In genomic region chr9:110993281-110993709, GRCm38 (mm10) we compare ENCODE assay signal across 15 mouse cellular contexts. TPM values are rescaled to one million over a fixed set of nuclear protein-coding genes. Genes with fewer than 3 reads are reported as not detected.
DNase-seq lines count a peak whose midpoint lies in the region; ATAC-seq and TF ChIP-seq lines count a peak whose summit lies in the region.
"Had no signal": no experiment of that assay in that cellular context is flagged by ENCODE, and none has a peak within 500 bp of the region (broad histone marks: within the 10 kb centered on the region; RNA-seq: fewer than 3 reads in every experiment).

No protein-coding gene starts in this region.

- TF ChIP-seq CTCF in C2C12 (IDR thresholded peaks at IDR 0.05; ENCODE audit: control insufficient read depth, insufficient read depth, insufficient read length), result no peak

- H3K4me2 ChIP-seq in hindbrain, embryonic 14.5 days (replicated peaks), result no peak overlapping the region
- no peak overlapping the region for H3K4me2 ChIP-seq in liver, embryonic 12.5 days
- no peak overlapping the region for H3K4me2 ChIP-seq in forebrain, embryonic 12.5 days
- H3K4me2 ChIP-seq: embryonic facial prominence, embryonic 15.5 days had no signal

- no peaks in the 10 kb centered on the region for H3K79me3 ChIP-seq in C2C12 (ENCODE audit: low read depth)

- H3K27ac ChIP-seq in hindbrain, embryonic 10.5 days, result no peak overlapping the region
- H3K27ac ChIP-seq in hindbrain, embryonic 14.5 days, result no peak overlapping the region
- no peak overlapping the region for H3K27ac ChIP-seq in embryonic facial prominence, embryonic 10.5 days (replicated peaks)
- peak overlapping the region; percentile 69 for H3K27ac ChIP-seq in liver, embryonic 12.5 days
- no peak overlapping the region for H3K27ac ChIP-seq in forebrain, embryonic 12.5 days
- H3K27ac ChIP-seq: embryonic facial prominence, embryonic 15.5 days; left cerebral cortex, adult 2 months had no signal

- no peak for ATAC-seq in hindbrain, embryonic 14.5 days (ENCODE audit: low FRiP score)
- ATAC-seq in liver, embryonic 12.5 days, result peak; percentile 45
- ATAC-seq in forebrain, embryonic 12.5 days (ENCODE audit: low FRiP score), result no peak
- ATAC-seq: forebrain, postnatal 0 days had no signal

- peak; percentile 11 for DNase-seq in hindbrain, embryonic 10.5 days (ENCODE audit: low spot score)
- DNase-seq in hindbrain, embryonic 14.5 days (ENCODE audit: low spot score), result no peak
- DNase-seq in embryonic facial prominence, embryonic 10.5 days (ENCODE audit: low spot score), result peak; percentile 13
- DNase-seq in thymus, postnatal 36 days, result no peak
- DNase-seq in right cerebral cortex, postnatal 10 days (ENCODE audit: low spot score in 2 of 2), result no peak
- DNase-seq: cerebellum, postnatal 14 days; forebrain, postnatal 0 days; heart, postnatal 10 days; lung, adult 18-20 months; thymus, adult 2 months had no signal

- H3K27me3 ChIP-seq in hindbrain, embryonic 10.5 days (ENCODE audit: insufficient read depth, poor library complexity, severe bottlenecking), result no peaks in the 10 kb centered on the region
- H3K27me3 ChIP-seq in hindbrain, embryonic 14.5 days (ENCODE audit: control insufficient read depth, insufficient read depth, low read length), result no peaks in the 10 kb centered on the region
- H3K27me3 ChIP-seq in C2C12 (ENCODE audit: control insufficient read depth, insufficient read depth, insufficient read length), result peaks cover 8% of the 10 kb centered on the region
- H3K27me3 ChIP-seq in embryonic facial prominence, embryonic 10.5 days (replicated peaks; ENCODE audit: low read depth, poor library complexity, severe bottlenecking), result no peaks in the 10 kb centered on the region
- H3K27me3 ChIP-seq in liver, embryonic 12.5 days (replicated peaks), result no peaks in the 10 kb centered on the region; the same call in 1 of the 2 replicates
- peaks cover 4% of the 10 kb centered on the region; the same call in 1 of the 2 replicates for H3K27me3 ChIP-seq in forebrain, embryonic 12.5 days
- H3K27me3 ChIP-seq: embryonic facial prominence, embryonic 15.5 days had no signal

- no peaks in the 10 kb centered on the region for H3K9me3 ChIP-seq in hindbrain, embryonic 10.5 days
- H3K9me3 ChIP-seq in hindbrain, embryonic 14.5 days (ENCODE audit: control insufficient read depth, low read length), result no peaks in the 10 kb centered on the region
- no peaks in the 10 kb centered on the region for H3K9me3 ChIP-seq in embryonic facial prominence, embryonic 10.5 days
- H3K9me3 ChIP-seq in liver, embryonic 12.5 days (replicated peaks), result no peaks in the 10 kb centered on the region
- no peaks in the 10 kb centered on the region for H3K9me3 ChIP-seq in forebrain, embryonic 12.5 days
- H3K9me3 ChIP-seq: embryonic facial prominence, embryonic 15.5 days had no signal

- H3K4me3 ChIP-seq in hindbrain, embryonic 10.5 days, result no peak overlapping the region
- no peak overlapping the region for H3K4me3 ChIP-seq in hindbrain, embryonic 14.5 days (replicated peaks; ENCODE audit: low read length)
- no peak overlapping the region for H3K4me3 ChIP-seq in C2C12 (ENCODE audit: insufficient read depth, poor library complexity, severe bottlenecking)
- H3K4me3 ChIP-seq in embryonic facial prominence, embryonic 10.5 days, result no peak overlapping the region
- no peak overlapping the region for H3K4me3 ChIP-seq in liver, embryonic 12.5 days
- H3K4me3 ChIP-seq in forebrain, embryonic 12.5 days (replicated peaks), result no peak overlapping the region
- H3K4me3 ChIP-seq: embryonic facial prominence, embryonic 15.5 days; left cerebral cortex, adult 2 months had no signal

- no peaks in the 10 kb centered on the region for H3K79me2 ChIP-seq in C2C12 (ENCODE audit: control insufficient read depth, insufficient read depth)

- H3K36me3 ChIP-seq in hindbrain, embryonic 10.5 days, result no peaks in the 10 kb centered on the region
- no peaks in the 10 kb centered on the region for H3K36me3 ChIP-seq in hindbrain, embryonic 14.5 days (replicated peaks; ENCODE audit: control insufficient read depth, insufficient read depth)
- H3K36me3 ChIP-seq in C2C12 (ENCODE audit: control insufficient read depth, insufficient read depth), result no peaks in the 10 kb centered on the region
- H3K36me3 ChIP-seq in embryonic facial prominence, embryonic 10.5 days (replicated peaks), result no peaks in the 10 kb centered on the region
- H3K36me3 ChIP-seq in liver, embryonic 12.5 days, result no peaks in the 10 kb centered on the region
- H3K36me3 ChIP-seq in forebrain, embryonic 12.5 days (replicated peaks), result no peaks in the 10 kb centered on the region
- H3K36me3 ChIP-seq: embryonic facial prominence, embryonic 15.5 days had no signal

- no peak overlapping the region for H3K9ac ChIP-seq in hindbrain, embryonic 14.5 days
- H3K9ac ChIP-seq in liver, embryonic 12.5 days, result no peak overlapping the region
- no peak overlapping the region for H3K9ac ChIP-seq in forebrain, embryonic 12.5 days
- H3K9ac ChIP-seq: embryonic facial prominence, embryonic 15.5 days; forebrain, postnatal 0 days had no signal

- 0 out of 2 replicates have a peak, but pooled peaks cover 7% of the 10 kb centered on the region for H3K4me1 ChIP-seq in hindbrain, embryonic 10.5 days (replicated peaks)
- no peaks in the 10 kb centered on the region for H3K4me1 ChIP-seq in hindbrain, embryonic 14.5 days (replicated peaks; ENCODE audit: control insufficient read depth, insufficient read depth, low read length)
- H3K4me1 ChIP-seq in embryonic facial prominence, embryonic 10.5 days, result no peaks in the 10 kb centered on the region
- H3K4me1 ChIP-seq in liver, embryonic 12.5 days, result peaks cover 14% of the 10 kb centered on the region
- H3K4me1 ChIP-seq in forebrain, embryonic 12.5 days, result no peaks in the 10 kb centered on the region
- H3K4me1 ChIP-seq: embryonic facial prominence, embryonic 15.5 days had no signal

- H3ac ChIP-seq in C2C12 (ENCODE audit: control insufficient read depth, insufficient read length, low read depth), result no peak overlapping the region

- WGBS in hindbrain, embryonic 10.5 days, result 41% methylated on average over 3 of the region's 3 CpGs
- 46% methylated on average over 3 of the region's 3 CpGs for WGBS in hindbrain, embryonic 14.5 days
- WGBS in embryonic facial prominence, embryonic 10.5 days, result 35% methylated on average over 3 of the region's 3 CpGs
- 37% methylated on average over 3 of the region's 3 CpGs for WGBS in liver, embryonic 12.5 days (ENCODE audit: insufficient replicate concordance)
- WGBS in forebrain, embryonic 12.5 days, result 49% methylated on average over 3 of the region's 3 CpGs

TF ChIP-seq in C2C12, 6 proteins besides CTCF, POLR2A, EP300 and RAD21:
- TF ChIP-seq USF1 (IDR thresholded peaks at IDR 0.05; ENCODE audit: low read depth) (no peak), MAX (IDR thresholded peaks at IDR 0.05) (peak; percentile 13)

RNA-seq across cellular contexts. Expression of gene Rtp3, which starts 2.9 kb away (rescaled TPM):
- polyA plus RNA-seq in hindbrain, embryonic 10.5 days (2016; fragmentation: Nextera tagmentation; extraction: Ambion mirVana), result 0.14 TPM in 1 of 2 replicates, not detected in the other
- polyA plus RNA-seq in hindbrain, embryonic 14.5 days (2014; fragmentation: Nextera tagmentation; extraction: Ambion mirVana), result not detected in 2 replicates
- polyA plus RNA-seq in C2C12 (2012; fragmentation: generic; extraction: Trizol), result not detected
- polyA plus RNA-seq in embryonic facial prominence, embryonic 10.5 days (2016; fragmentation: Nextera tagmentation; extraction: Ambion mirVana), result 0.11 and 0.40 TPM in 2 replicates
- polyA plus RNA-seq in liver, embryonic 12.5 days (2016; fragmentation: Nextera tagmentation; extraction: Ambion mirVana), result 6.7 and 8.1 TPM in 2 replicates
- not detected in 2 replicates for polyA plus RNA-seq in forebrain, embryonic 12.5 days (2016; fragmentation: Nextera tagmentation; extraction: Ambion mirVana)
- polyA plus RNA-seq: embryonic facial prominence, embryonic 15.5 days; forebrain, postnatal 0 days had no signal

RNA-seq across cellular contexts. Expression of gene Ltf, which starts 25.8 kb away (rescaled TPM):
- polyA plus RNA-seq in hindbrain, embryonic 10.5 days (2016; fragmentation: Nextera tagmentation; extraction: Ambion mirVana), result 0.27 TPM in 1 of 2 replicates, not detected in the other
- 1.1 and 1.7 TPM in 2 replicates for polyA plus RNA-seq in hindbrain, embryonic 14.5 days (2014; fragmentation: Nextera tagmentation; extraction: Ambion mirVana)
- polyA plus RNA-seq in C2C12 (2012; fragmentation: generic; extraction: Trizol), result not detected
- not detected in 2 replicates for polyA plus RNA-seq in embryonic facial prominence, embryonic 10.5 days (2016; fragmentation: Nextera tagmentation; extraction: Ambion mirVana)
- 17.0 and 18.7 TPM in 2 replicates for polyA plus RNA-seq in liver, embryonic 12.5 days (2016; fragmentation: Nextera tagmentation; extraction: Ambion mirVana)
- polyA plus RNA-seq in forebrain, embryonic 12.5 days (2016; fragmentation: Nextera tagmentation; extraction: Ambion mirVana), result 0.68 and 0.85 TPM in 2 replicates

RNA-seq across cellular contexts. Expression of gene Lrrc2, which starts 42.0 kb away (rescaled TPM):
- polyA plus RNA-seq in hindbrain, embryonic 10.5 days (2016; fragmentation: Nextera tagmentation; extraction: Ambion mirVana), result 0.33 TPM in 1 of 2 replicates, not detected in the other
- 0.86 and 1.0 TPM in 2 replicates for polyA plus RNA-seq in hindbrain, embryonic 14.5 days (2014; fragmentation: Nextera tagmentation; extraction: Ambion mirVana)
- polyA plus RNA-seq in C2C12 (2012; fragmentation: generic; extraction: Trizol), result 0.01 TPM
- polyA plus RNA-seq in embryonic facial prominence, embryonic 10.5 days (2016; fragmentation: Nextera tagmentation; extraction: Ambion mirVana), result 0.14 and 0.15 TPM in 2 replicates
- polyA plus RNA-seq in liver, embryonic 12.5 days (2016; fragmentation: Nextera tagmentation; extraction: Ambion mirVana), result 0.12 and 0.26 TPM in 2 replicates
- polyA plus RNA-seq in forebrain, embryonic 12.5 days (2016; fragmentation: Nextera tagmentation; extraction: Ambion mirVana), result not detected in 2 replicates

RNA-seq across cellular contexts. Expression of gene Tdgf1, which starts 47.3 kb away (rescaled TPM):
- not detected in 2 replicates for polyA plus RNA-seq in hindbrain, embryonic 10.5 days (2016; fragmentation: Nextera tagmentation; extraction: Ambion mirVana)
- polyA plus RNA-seq in hindbrain, embryonic 14.5 days (2014; fragmentation: Nextera tagmentation; extraction: Ambion mirVana), result 0.14 and 0.40 TPM in 2 replicates
- not detected for polyA plus RNA-seq in C2C12 (2012; fragmentation: generic; extraction: Trizol)
- not detected in 2 replicates for polyA plus RNA-seq in embryonic facial prominence, embryonic 10.5 days (2016; fragmentation: Nextera tagmentation; extraction: Ambion mirVana)
- not detected in 2 replicates for polyA plus RNA-seq in liver, embryonic 12.5 days (2016; fragmentation: Nextera tagmentation; extraction: Ambion mirVana)
- polyA plus RNA-seq in forebrain, embryonic 12.5 days (2016; fragmentation: Nextera tagmentation; extraction: Ambion mirVana), result not detected in 2 replicates

Comparison
In these comparisons a context has a peak if more than half of its experiments do, and no peak if none do; other contexts are left out.
1. DNase-seq: peak in hindbrain, embryonic 10.5 days (single experiment) and embryonic facial prominence, embryonic 10.5 days (single experiment); none in hindbrain, embryonic 14.5 days (single experiment), thymus, postnatal 36 days (0 of 2) and right cerebral cortex, postnatal 10 days (0 of 2).